Mouse (Mus musculus): ENCODE measurements at regions not wholly inside any gene's neighbourhood (a gene's known extent, or its start where the extent isn't known, plus 50 kb on each side); places are given as distances from the start of the nearest gene placed in this dataset.

- TF ChIP-seq POLR2A (IDR thresholded peaks at IDR 0.05; ENCODE audit: borderline replicate concordance, low read depth, low read length), result no peak
- no peak for TF ChIP-seq CTCF (IDR thresholded peaks at IDR 0.05; ENCODE audit: low read depth, low read length)
- no peak overlapping the region for H3K27ac ChIP-seq (ENCODE audit: insufficient read depth, low read depth, low read length)
Measured at GRCm38 (mm10) chr19:6599281-6599680, 56.4 kb upstream of the Slc22a12 start.

GRCm38 (mm10) chr19:6598186-6598585 is 55.4 kb upstream of the Slc22a12 start:
- no peak overlapping the region for H3K27ac ChIP-seq (ENCODE audit: insufficient read depth, low read depth, low read length)
- no peak for TF ChIP-seq POLR2A (IDR thresholded peaks at IDR 0.05; ENCODE audit: borderline replicate concordance, low read depth, low read length)
- no peak for TF ChIP-seq CTCF (IDR thresholded peaks at IDR 0.05; ENCODE audit: low read depth, low read length)
- no peaks in the 10 kb centered on the region for H3K4me1 ChIP-seq (ENCODE audit: control insufficient read depth, insufficient read depth, low read length)
- no peak overlapping the region for H3K4me3 ChIP-seq (ENCODE audit: insufficient read depth, low read length)

More at GRCm38 (mm10) chr19:6599281-6599680, 56.4 kb upstream of the Slc22a12 start:
- Histone ChIP-seq H3K4me3 (ENCODE audit: insufficient read depth, low read length) (no peak overlapping the region), H3K4me1 (ENCODE audit: control insufficient read depth, insufficient read depth, low read length) (no peaks in the 10 kb centered on the region)

GRCm38 (mm10) chr19:6595801-6596200 is 53.0 kb upstream of the Slc22a12 start:
- no peak overlapping the region for H3K27ac ChIP-seq (ENCODE audit: insufficient read depth, low read depth, low read length)
- TF ChIP-seq CTCF (IDR thresholded peaks at IDR 0.05; ENCODE audit: low read depth, low read length) (no peak), POLR2A (IDR thresholded peaks at IDR 0.05; ENCODE audit: borderline replicate concordance, low read depth, low read length) (no peak)
- no peak overlapping the region for H3K4me3 ChIP-seq (ENCODE audit: insufficient read depth, low read length)
- H3K4me1 ChIP-seq (ENCODE audit: control insufficient read depth, insufficient read depth, low read length), result no peaks in the 10 kb centered on the region

All from bone marrow macrophage, adult 2 months (primary cell).